Mouse (Mus musculus) layer of hippocampus, adult 2 months (tissue): Measurements from ENCODE around the gene Atrnl1. TPM values are rescaled to one million over a fixed set of nuclear protein-coding genes. Genes with fewer than 3 reads are reported as not detected.

Experiments
- DNase-seq, 2 experiments: peaks; one replicate each; pipeline ENCODE4 v3.0.0; 2022; ENCODE audit warnings: low spot score in 2 of 2
- H3K27ac ChIP-seq: fragments of 200-600 bp; 2 replicates; pipeline ENCODE4 v1.8.1; 2022
- H3K4me3 ChIP-seq: fragments of 200-600 bp; 2 replicates; pipeline ENCODE4 v1.8.1; 2022; ENCODE audit warnings: mild to moderate bottlenecking
- CTCF ChIP-seq: fragments of 200-600 bp; conservative IDR thresholded peaks from 2 replicates; pipeline ENCODE4 v1.8.1; 2022; ENCODE audit warnings: antibody characterized with exemption, mild to moderate bottlenecking, moderate library complexity
- total RNA-seq, 2 experiments: library from RNA; stranded (reverse); gene quantifications; 2 replicates each; pipeline ENCODE4 v1.2.3; 2021

The Atrnl1 gene
- total RNA-seq, 2 experiments from 2014 or later, result 67.2 to 69.7 TPM

DNA sequence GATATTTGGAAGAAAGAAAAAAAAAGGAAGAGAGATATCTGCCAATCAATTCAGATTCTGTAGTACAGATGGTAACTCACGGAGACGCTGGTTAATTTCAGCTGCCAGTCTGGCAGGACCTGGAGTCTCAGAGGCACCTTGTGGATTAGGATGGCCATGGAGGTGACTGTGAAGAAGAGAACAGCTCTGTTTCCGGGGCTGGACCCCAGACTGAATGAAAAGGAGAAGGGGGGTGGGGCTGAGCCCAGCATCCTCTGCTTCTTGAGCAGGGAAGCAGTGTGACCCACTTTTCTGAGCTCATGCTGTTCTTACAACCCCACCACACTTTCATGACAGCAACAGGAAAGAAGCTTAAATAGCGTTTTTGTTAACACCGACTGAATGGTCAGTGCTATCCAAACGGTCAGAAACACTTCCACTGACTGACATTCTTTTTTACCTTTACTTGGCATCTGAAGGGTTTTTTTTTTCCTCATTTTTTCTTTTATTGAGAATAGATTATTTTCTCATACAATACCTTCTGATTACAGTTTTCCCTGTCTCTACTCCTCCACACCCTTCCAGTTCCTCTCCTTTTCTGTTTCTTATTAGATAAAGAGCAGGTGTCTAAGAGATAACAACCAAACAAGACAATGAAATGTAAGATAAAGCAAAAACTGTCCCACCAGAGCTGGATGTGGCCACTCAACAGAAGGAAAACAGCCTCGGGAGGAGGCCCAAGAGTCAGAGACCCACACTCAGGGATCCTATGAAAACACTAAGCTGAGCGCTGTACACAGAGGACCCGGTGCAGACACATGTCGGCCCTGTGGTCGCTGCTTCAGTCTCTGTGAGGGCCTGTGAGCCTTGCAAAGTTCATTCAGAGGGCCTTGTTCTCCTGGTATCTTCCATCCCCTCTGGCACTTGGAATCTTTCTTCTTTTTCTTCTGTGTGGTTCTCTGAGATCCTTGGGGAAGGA is 317.0 kb downstream of the Atrnl1 start:
- H3K27ac ChIP-seq, result peak overlapping the region; percentile 64; the same call in 1 of the 2 replicates

DNA sequence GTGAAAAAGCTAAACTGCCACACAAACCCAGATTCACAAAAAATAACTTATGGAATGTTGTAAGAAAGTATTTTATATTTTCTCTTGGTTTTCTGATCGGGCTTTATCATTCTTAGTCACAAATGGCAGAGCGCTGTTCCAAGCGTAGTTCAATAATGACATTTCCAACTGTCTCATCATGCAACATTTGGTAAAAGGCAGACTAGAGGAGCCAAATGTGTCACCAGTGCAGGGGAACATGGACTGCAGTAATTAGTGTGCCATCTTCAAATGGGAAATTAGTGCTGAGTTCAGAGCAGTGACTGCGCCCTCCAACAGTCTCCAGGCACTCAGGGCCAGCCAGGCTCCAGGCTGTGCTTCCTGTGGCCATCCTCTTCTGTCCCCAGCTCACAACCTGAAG is 320.8 kb downstream of the Atrnl1 start:
- no peak for TF ChIP-seq CTCF
- peak; percentile 40 to 58 for DNase-seq
- H3K4me3 ChIP-seq, result no peak overlapping the region
- H3K27ac ChIP-seq, result peak overlapping the region; percentile 79

More for the DNA sequence above, 317.0 kb downstream of the Atrnl1 start:
- DNase-seq, result no peak
- H3K4me3 ChIP-seq, result peak overlapping the region; percentile 27
- TF ChIP-seq CTCF, result no peak

DNA sequence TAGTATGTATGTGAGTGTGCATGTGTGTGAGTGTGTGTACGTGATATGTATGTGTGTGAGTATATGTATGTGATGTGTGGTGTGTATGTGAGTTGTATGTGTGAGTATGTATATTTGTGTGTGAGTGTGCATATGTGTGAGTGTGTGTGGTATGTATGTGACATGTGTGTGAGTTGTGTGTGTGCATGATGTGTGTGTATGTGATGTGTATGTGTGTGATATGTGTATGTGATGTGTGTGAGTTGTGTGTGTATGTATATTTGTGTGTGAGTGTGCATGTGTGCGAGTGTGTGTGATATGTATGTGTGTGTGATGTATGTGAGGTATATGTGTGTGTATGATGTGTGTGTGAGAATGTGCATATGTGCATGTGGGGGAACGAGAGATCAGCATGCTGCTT is 326.0 kb downstream of the Atrnl1 start:
- no peak for DNase-seq
- TF ChIP-seq CTCF, result no peak

DNA sequence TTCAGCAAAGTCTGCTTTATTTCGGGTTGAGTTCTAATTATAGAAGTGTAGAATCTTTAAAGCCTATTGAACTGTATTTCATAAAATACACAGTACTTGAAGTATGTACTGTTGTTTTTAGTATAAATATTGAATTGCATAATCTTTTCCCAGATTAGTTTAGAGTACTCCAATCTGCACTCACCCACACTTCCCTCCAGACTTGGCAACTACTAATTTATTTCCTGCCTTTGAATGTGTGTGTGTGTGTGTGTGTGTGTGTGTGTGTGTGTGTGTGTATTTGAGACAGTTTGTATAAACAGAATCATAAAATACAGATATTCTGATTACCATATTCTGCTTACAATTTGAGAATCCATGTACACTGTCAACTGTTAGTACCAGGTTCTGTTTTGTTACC is 328.3 kb downstream of the Atrnl1 start:
- no peak for TF ChIP-seq CTCF
- DNase-seq, result no peak
- peak overlapping the region; percentile 14; the same call in 1 of the 2 replicates for H3K27ac ChIP-seq
- H3K4me3 ChIP-seq, result no peak overlapping the region

More for the DNA sequence above, 326.0 kb downstream of the Atrnl1 start:
- H3K4me3 ChIP-seq, result no peak overlapping the region
- no peak overlapping the region for H3K27ac ChIP-seq

DNA sequence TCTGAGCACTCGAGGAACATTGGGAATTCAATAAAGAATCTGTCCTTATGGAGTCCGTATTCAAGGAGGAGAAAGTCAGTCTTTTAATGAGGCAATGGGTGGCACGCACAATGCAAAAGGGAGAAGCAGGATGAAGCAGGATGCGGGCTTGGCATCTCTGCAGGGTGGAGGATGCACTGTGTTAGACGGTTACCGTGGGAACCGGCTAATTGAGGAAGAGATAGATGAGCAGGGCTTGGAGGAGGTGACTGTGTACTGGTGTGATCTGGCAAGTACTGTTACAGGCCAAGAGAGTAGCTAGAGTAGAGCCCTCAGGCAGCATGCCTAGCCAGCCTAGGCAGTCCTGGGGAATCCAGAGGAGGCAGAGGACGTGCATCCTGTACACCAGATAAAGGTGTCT is 330.7 kb downstream of the Atrnl1 start:
- H3K27ac ChIP-seq, result peak overlapping the region; percentile 70
- DNase-seq, result peak; percentile 52 to 70
- H3K4me3 ChIP-seq, result no peak overlapping the region; the same call in 1 of the 2 replicates
- no peak for TF ChIP-seq CTCF

DNA sequence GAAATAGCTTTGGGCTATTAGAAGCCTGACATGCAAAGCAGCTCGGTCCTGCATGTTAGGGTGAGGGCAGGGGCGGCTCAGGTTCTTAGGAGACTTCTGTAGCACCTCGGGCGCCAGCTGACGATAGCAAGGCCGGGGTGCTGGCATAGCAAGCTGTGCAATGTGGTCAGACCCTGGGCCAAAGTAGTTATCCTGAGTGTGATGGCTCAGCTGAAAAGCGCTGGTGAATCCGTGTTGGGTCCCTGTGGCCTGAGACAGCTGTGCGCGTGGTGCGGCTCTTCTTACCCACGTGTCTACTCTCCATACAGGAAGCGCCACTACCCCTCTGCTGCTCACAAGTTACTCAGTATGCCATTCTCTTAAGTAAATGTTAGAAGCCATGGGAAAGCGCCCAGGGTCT is 331.4 kb downstream of the Atrnl1 start:
- no peak for TF ChIP-seq CTCF
- H3K27ac ChIP-seq, result peak overlapping the region; percentile 70
- H3K4me3 ChIP-seq, result no peak overlapping the region
- no peak for DNase-seq

DNA sequence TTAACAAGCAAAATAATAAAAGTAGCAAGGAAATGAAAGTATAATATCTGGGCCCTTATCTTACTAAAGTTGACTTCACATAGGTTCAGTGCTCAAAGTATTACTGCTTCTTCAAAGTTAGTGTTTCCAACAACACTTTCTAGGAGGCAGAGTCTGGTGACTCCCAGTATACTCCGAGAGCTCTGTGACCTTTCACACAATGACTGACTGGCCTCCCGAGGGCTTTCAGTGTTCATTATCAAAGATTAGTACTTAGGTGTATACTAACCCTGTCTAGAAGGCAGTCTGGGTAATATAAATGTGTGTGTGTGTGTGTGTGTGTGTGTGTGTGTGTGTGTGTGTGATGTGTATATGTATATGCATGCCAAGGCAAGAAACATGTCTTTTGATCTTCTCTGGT is 332.5 kb downstream of the Atrnl1 start:
- DNase-seq, result no peak
- no peak overlapping the region for H3K4me3 ChIP-seq
- no peak for TF ChIP-seq CTCF
- no peak overlapping the region for H3K27ac ChIP-seq

DNA sequence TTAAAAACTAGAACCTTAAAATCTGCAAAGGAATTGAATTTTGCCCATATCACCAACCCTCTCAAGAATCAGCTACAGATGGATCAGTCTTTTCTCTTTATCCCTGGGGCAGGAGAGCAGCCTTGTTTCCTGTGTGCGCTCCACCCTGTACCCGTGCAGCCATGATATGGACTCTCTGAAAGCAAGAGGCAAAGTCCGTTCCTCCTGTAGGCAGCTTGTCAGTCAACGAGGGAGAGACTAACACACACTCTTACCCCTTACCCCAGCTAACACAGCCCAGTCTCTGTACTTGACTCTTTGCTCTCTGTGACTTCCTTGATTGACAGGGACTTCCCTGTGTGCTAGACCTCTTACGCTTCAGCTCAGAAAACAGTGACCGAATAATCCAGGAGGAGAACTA is 333.8 kb downstream of the Atrnl1 start:
- no peak overlapping the region for H3K27ac ChIP-seq
- no peak for DNase-seq
- H3K4me3 ChIP-seq, result no peak overlapping the region
- no peak for TF ChIP-seq CTCF

DNA sequence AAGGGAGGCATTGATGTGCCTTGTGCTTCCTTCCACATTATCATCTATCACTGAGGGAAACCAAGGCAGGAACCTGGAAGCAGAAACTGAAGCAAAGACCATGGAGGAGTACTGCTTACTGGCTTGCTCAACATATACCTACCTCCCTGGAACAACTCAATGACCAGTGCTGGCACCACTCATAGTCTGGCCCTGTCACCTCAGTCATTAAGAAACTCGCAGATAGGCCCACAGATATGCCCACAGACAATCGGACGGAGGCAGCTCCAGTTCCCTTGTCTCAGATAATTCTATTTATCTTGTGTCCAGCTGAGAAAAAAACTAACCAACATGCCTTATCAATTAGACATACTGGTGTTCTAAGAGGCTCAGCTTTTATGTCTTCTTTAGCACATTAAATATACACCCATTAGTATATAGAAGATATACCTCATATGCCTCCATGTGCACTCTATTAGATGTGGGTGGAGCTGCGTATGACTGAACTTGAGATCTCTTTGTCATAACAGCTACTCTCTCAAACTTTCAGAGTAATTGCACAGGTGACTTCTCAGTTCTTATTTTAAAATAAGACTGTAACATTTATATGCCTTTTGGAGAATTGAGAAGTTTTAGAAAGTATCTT is 334.9 kb downstream of the Atrnl1 start:
- H3K27ac ChIP-seq, result no peak overlapping the region
- TF ChIP-seq CTCF, result no peak
- no peak overlapping the region for H3K4me3 ChIP-seq
- no peak for DNase-seq

DNA sequence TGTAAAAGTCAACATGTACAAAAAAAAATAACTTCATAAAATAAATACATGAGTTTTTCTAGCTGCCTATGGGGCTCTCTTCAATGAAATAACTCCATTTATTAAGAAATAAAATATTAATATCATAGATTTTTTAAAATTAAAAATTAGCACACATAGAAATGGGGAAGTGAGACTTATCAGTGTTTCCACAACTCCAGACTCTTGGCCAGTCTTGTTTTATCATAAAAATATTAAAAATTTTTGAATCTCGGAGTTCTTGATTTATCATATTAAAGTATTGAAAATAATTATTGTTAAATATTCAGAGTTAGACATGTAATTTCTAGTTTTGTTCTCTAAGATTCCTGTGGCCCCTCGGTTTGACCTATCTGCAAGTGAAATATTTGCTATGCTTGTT is 337.7 kb downstream of the Atrnl1 start:
- H3K27ac ChIP-seq, result no peak overlapping the region
- TF ChIP-seq CTCF, result no peak
- no peak for DNase-seq
- H3K4me3 ChIP-seq, result no peak overlapping the region

DNA sequence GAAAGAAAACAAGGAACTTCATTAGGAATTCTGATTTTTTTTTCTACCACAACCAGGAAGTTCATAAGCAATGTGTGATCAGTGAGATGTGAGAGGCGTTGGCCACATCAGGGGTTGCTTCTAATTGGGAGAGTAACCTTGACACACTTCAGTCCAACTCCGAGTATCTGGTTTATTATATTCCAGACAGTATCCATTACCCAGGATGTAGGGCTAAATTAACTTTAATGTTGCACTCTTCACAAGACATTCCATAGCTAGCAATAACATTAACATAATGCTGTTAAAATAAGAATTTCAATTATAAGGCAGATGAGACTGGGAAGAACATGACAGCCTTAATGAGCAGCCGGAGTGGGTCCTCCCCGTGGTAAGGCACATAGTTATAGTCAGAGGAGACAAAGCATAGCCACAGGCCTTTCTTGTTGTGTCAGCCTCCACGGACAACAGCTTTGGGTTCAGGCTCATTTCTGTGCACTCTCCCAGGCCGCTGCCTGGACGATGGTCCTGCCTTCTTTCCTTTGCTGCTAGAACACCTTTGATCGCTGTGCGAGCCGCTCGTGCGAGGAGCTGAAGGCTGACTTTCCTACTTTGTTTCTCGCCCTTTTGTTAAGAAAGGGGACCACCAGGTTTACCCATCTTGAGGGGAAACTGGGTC is 338.6 kb downstream of the Atrnl1 start:
- no peak for DNase-seq
- no peak for TF ChIP-seq CTCF
- Histone ChIP-seq H3K4me3 (no peak overlapping the region), H3K27ac (no peak overlapping the region)

DNA sequence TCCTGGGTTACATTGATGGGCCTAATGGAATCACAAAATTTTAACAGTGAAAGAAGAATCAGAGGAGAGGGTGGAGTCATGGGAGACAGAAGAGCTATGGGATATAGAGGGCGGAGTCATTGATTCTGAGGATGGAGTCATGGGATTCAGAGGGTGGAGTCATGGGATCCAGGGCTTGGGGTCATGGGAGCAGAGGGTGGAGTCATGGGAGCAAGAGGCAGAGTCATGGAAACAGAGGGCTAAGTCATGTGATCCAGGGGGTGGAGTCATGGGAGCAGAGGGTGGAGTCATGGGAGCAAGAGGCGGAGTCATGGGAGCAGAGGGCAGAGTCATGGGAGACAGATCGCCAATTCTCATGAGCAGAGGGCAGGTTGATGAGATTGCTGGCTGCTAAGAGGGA is 343.3 kb downstream of the Atrnl1 start:
- no peak overlapping the region for H3K4me3 ChIP-seq
- TF ChIP-seq CTCF, result no peak
- H3K27ac ChIP-seq, result no peak overlapping the region
- no peak for DNase-seq

DNA sequence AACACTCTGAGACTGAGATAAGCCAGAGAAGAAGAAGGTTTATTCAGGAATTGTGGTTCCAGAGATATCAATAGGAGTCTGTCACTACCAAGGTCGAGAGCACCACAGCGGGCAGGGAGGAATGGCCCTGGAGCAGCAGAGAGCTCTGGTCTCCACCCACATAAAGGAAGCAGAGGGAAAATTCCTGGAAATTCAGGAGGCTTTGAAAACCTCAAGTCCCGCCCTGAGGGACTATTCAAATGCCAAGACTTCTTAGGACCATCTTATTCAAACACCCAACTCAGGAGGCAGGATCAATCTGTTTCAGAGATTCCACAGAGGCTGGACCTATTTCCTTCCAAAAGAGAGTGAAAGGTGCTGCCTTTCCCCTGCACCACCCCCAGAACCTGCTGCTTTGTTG is 345.6 kb downstream of the Atrnl1 start:
- TF ChIP-seq CTCF, result no peak
- no peak for DNase-seq
- Histone ChIP-seq H3K27ac (no peak overlapping the region), H3K4me3 (no peak overlapping the region)
